In the genomic region with DNA sequence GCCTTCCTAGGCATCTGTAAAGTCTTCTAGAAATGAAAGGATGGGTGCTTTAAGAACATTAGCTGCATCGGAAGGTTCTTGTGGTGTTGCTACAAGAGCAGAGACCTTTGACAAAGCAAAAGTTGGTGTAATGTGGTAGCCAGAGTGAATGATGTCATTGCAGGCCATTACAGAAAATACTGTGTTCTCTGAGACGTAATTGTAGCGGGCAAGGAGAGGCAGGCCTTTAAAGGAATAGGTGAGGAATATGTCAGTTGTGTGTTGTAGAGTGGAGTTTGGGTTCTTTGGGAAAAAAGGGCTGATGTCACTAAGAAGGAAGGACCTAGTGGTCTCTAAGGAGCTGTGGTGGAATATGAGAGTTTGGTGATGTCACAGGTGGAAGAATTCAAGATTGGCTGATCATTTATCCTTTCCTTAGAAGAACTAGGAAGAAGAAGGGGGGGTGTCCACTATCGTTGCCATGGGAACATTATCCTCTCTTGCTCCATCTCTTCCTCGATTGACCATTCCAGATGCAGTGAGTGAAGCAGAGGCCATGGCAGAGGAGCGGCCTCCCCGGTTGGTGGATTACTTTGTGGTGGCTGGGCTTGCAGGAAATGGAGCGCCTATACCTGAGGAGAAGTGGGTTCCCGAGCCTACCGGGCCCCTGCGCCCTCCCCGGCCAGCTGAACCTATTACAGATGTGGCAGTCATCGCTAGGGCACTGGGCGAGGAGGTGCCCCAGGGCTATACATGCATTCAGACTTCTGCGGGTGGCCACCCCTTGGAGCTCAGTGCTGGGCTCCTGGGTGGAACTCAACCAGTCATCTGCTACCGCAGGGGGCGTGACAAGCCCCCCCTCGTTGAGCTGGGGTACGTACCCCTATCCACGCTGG, we compare ENCODE assay signal across 8 mouse cellular contexts. TPM values are rescaled to one million over a fixed set of nuclear protein-coding genes. Genes with fewer than 3 reads are reported as not detected.
DNase-seq lines count a peak whose midpoint lies in the region; ATAC-seq and TF ChIP-seq lines count a peak whose summit lies in the region.

No protein-coding gene starts in this region.

- no peaks in the 10 kb centered on the region for H3K27me3 ChIP-seq in megakaryocyte, embryonic 14.5 days (replicated peaks)
- H3K27me3 ChIP-seq in limb, embryonic 11.5 days (ENCODE audit: control insufficient read depth, insufficient read depth, low read length) = no peaks in the 10 kb centered on the region
- H3K27me3 ChIP-seq in thymus, adult 2 months (ENCODE audit: control insufficient read depth, insufficient read depth, low read length) = no peaks in the 10 kb centered on the region

- no peaks in the 10 kb centered on the region for H3K9me3 ChIP-seq in megakaryocyte, embryonic 14.5 days
- no peaks in the 10 kb centered on the region for H3K9me3 ChIP-seq in limb, embryonic 11.5 days (ENCODE audit: control insufficient read depth, low read length)

- peaks cover 76% of the 10 kb centered on the region for H3K36me3 ChIP-seq in megakaryocyte, embryonic 14.5 days (replicated peaks; ENCODE audit: low read length)
- peaks cover 5% of the 10 kb centered on the region for H3K36me3 ChIP-seq in limb, embryonic 11.5 days (ENCODE audit: control insufficient read depth, insufficient read depth, low read length)
- H3K36me3 ChIP-seq in thymus, adult 2 months (ENCODE audit: control insufficient read depth, insufficient read depth, low read length) = peaks cover 21% of the 10 kb centered on the region

- TF ChIP-seq POLR2A in thymus, adult 2 months (IDR thresholded peaks at IDR 0.05; ENCODE audit: control insufficient read depth, extremely low read depth, insufficient read depth, low read length, poor library complexity) = no peak

- peak overlapping the region; percentile 71; the same call in 1 of the 2 replicates for H3K4me2 ChIP-seq in limb, embryonic 11.5 days (ENCODE audit: low read depth, severe bottlenecking)

- 95% methylated on average over 20 of the region's 20 CpGs for WGBS in limb, embryonic 11.5 days
- 54% methylated on average over 20 of the region's 20 CpGs for WGBS in thymus, adult 2 months

- TF ChIP-seq CTCF in gastrocnemius, adult 2 months (IDR thresholded peaks at IDR 0.05) = no peak
- no peak for TF ChIP-seq CTCF in thymus, adult 2 months (IDR thresholded peaks at IDR 0.05; ENCODE audit: borderline replicate concordance, control insufficient read depth, extremely low read depth, insufficient read depth, low read length, poor library complexity)

- H3K4me3 ChIP-seq in gastrocnemius, adult 2 months = peak overlapping the region; percentile 98
- peak overlapping the region; percentile 95 for H3K4me3 ChIP-seq in megakaryocyte, embryonic 14.5 days (replicated peaks)
- H3K4me3 ChIP-seq in limb, embryonic 11.5 days (ENCODE audit: low read depth, low read length) = no peak overlapping the region
- peak overlapping the region; percentile 6; the same call in 1 of the 2 replicates for H3K4me3 ChIP-seq in thymus, adult 2 months (ENCODE audit: control insufficient read depth, insufficient read depth, low read length)

- intact Hi-C loops in gastrocnemius, adult 2 months (cut with DNase I) = loop anchor here (5.0 to 10.0 kb wide), 2 partner anchors 52 to 105 kb away; a partner anchor contains a TSS
- intact Hi-C loops in left cerebral cortex, postnatal 14 days (cut with DNase I) = loop anchor here (5.0 kb wide), 1 partner anchor 105 kb away; no protein-coding TSS in a partner anchor

- H3K27ac ChIP-seq in gastrocnemius, adult 2 months = peak overlapping the region; percentile 100
- H3K27ac ChIP-seq in limb, embryonic 11.5 days (replicated peaks; ENCODE audit: low read depth, low read length) = no peak overlapping the region
- no peak overlapping the region; the same call in 1 of the 2 replicates for H3K27ac ChIP-seq in thymus, adult 2 months (ENCODE audit: control insufficient read depth, insufficient read depth, low read length)

- ATAC-seq in megakaryocyte, adult 5-6 weeks (ENCODE audit: poor library complexity, severe bottlenecking) = no peak
- ATAC-seq in limb, embryonic 11.5 days (ENCODE audit: insufficient number of reproducible peaks, low FRiP score, low TSS enrichment, low read depth) = no peak

- no peak overlapping the region for H3K9ac ChIP-seq in limb, embryonic 11.5 days (ENCODE audit: low read length)

- no peak for DNase-seq in gastrocnemius, adult 2 months
- no peak for DNase-seq in gastrocnemius, postnatal 25 days
- DNase-seq in limb, embryonic 11.5 days (ENCODE audit: low spot score) = no peak
- DNase-seq in thymus, adult 2 months = peak; percentile 40
- no peak for DNase-seq in left cerebral cortex, postnatal 14 days (ENCODE audit: low spot score in 2 of 2)
- no peak for DNase-seq in layer of hippocampus, adult 9-10 months (ENCODE audit: low spot score)

- H3K4me1 ChIP-seq in megakaryocyte, embryonic 14.5 days = peaks cover 73% of the 10 kb centered on the region
- H3K4me1 ChIP-seq in limb, embryonic 11.5 days (ENCODE audit: control insufficient read depth, insufficient read depth, low read length) = 0 out of 2 replicates have a peak, but pooled peaks cover 8% of the 10 kb centered on the region
- peaks cover 12% of the 10 kb centered on the region for H3K4me1 ChIP-seq in thymus, adult 2 months (replicated peaks; ENCODE audit: control insufficient read depth, insufficient read depth, low read length)

RNA-seq across cellular contexts. Expression of a gene that starts 2.2 kb away (rescaled TPM):
- total RNA-seq in gastrocnemius, adult 2 months (2021) = 10 to 100 TPM; 82.2 to 84.2 TPM
- 10 to 100 TPM; 71.3 to 76.9 TPM for total RNA-seq in gastrocnemius, postnatal 25 days (2021)
- polyA plus RNA-seq in megakaryocyte, embryonic 14.5 days (2012; ENCODE audit: insufficient read depth, low replicate concordance) = 41.0 and 105 TPM in 2 replicates
- total RNA-seq in megakaryocyte, adult 5-6 weeks (2015) = 30.8 and 38.1 TPM in 2 replicates
- total RNA-seq in megakaryocyte, adult 5-6 weeks (2017) = 20.0 and 21.2 TPM in 2 replicates
- polyA plus RNA-seq in limb, embryonic 11.5 days (2014; fragmentation: Nextera tagmentation; extraction: Ambion mirVana) = 3.9 and 5.5 TPM in 2 replicates
- 163 and 182 TPM in 2 replicates for polyA plus RNA-seq in thymus, adult 2 months (2012; rRNA removed)
- 10 to 100 TPM; 28.2 to 29.4 TPM for total RNA-seq in left cerebral cortex, postnatal 14 days (2021)

RNA-seq across cellular contexts. Expression of a gene that starts 13.2 kb away (rescaled TPM):
- 10 to 100 TPM; 16.8 to 17.3 TPM for total RNA-seq in gastrocnemius, adult 2 months (2021)
- 10 to 100 TPM; 13.9 to 16.9 TPM for total RNA-seq in gastrocnemius, postnatal 25 days (2021)
- 53.7 and 79.0 TPM in 2 replicates for polyA plus RNA-seq in megakaryocyte, embryonic 14.5 days (2012; ENCODE audit: insufficient read depth, low replicate concordance)
- 48.1 and 49.5 TPM in 2 replicates for total RNA-seq in megakaryocyte, adult 5-6 weeks (2015)
- 11.3 and 19.4 TPM in 2 replicates for total RNA-seq in megakaryocyte, adult 5-6 weeks (2017)
- polyA plus RNA-seq in limb, embryonic 11.5 days (2014; fragmentation: Nextera tagmentation; extraction: Ambion mirVana) = 16.7 TPM in 2 replicates
- 151 and 161 TPM in 2 replicates for polyA plus RNA-seq in thymus, adult 2 months (2012; rRNA removed)
- 10 to 100 TPM; 30.5 to 31.6 TPM for total RNA-seq in left cerebral cortex, postnatal 14 days (2021)

RNA-seq across cellular contexts. Expression of a gene that starts 19.2 kb away (rescaled TPM):
- 10 to 100 TPM; 41.6 to 50.6 TPM for total RNA-seq in gastrocnemius, adult 2 months (2021)
- 10 to 100 TPM; 49.6 to 54.7 TPM for total RNA-seq in gastrocnemius, postnatal 25 days (2021)
- 14.4 and 22.8 TPM in 2 replicates for polyA plus RNA-seq in megakaryocyte, embryonic 14.5 days (2012; ENCODE audit: insufficient read depth, low replicate concordance)
- total RNA-seq in megakaryocyte, adult 5-6 weeks (2015) = 20.9 and 23.7 TPM in 2 replicates
- 38.3 and 44.1 TPM in 2 replicates for total RNA-seq in megakaryocyte, adult 5-6 weeks (2017)
- polyA plus RNA-seq in limb, embryonic 11.5 days (2014; fragmentation: Nextera tagmentation; extraction: Ambion mirVana) = 58.0 and 58.3 TPM in 2 replicates
- 68.5 and 69.2 TPM in 2 replicates for polyA plus RNA-seq in thymus, adult 2 months (2012; rRNA removed)
- total RNA-seq in left cerebral cortex, postnatal 14 days (2021) = 10 to 100 TPM; 50.5 to 51.9 TPM

RNA-seq across cellular contexts. Expression of a gene that starts 23.8 kb away (rescaled TPM):
- total RNA-seq in gastrocnemius, adult 2 months (2021) = not detected
- total RNA-seq in gastrocnemius, postnatal 25 days (2021) = under 1 TPM in 1 of 2 experiments, not detected in 1; 0.35 TPM
- 0.07 TPM in 1 of 2 replicates, not detected in the other for polyA plus RNA-seq in megakaryocyte, embryonic 14.5 days (2012; ENCODE audit: insufficient read depth, low replicate concordance)
- 0.67 TPM in 1 of 2 replicates, not detected in the other for total RNA-seq in megakaryocyte, adult 5-6 weeks (2015)
- total RNA-seq in megakaryocyte, adult 5-6 weeks (2017) = 0.37 TPM in 1 of 2 replicates, not detected in the other
- polyA plus RNA-seq in limb, embryonic 11.5 days (2014; fragmentation: Nextera tagmentation; extraction: Ambion mirVana) = 11.0 and 11.3 TPM in 2 replicates
- 0.94 and 1.3 TPM in 2 replicates for polyA plus RNA-seq in thymus, adult 2 months (2012; rRNA removed)
- under 1 TPM in 1 of 2 experiments, not detected in 1; 0.23 TPM for total RNA-seq in left cerebral cortex, postnatal 14 days (2021)

RNA-seq across cellular contexts. Expression of a gene that starts 25.8 kb away (rescaled TPM):
- total RNA-seq in gastrocnemius, adult 2 months (2021) = 10 to 100 TPM; 50.2 to 53.9 TPM
- total RNA-seq in gastrocnemius, postnatal 25 days (2021) = 10 to 100 TPM; 37.2 to 40.0 TPM
- 2.8 and 3.2 TPM in 2 replicates for polyA plus RNA-seq in megakaryocyte, embryonic 14.5 days (2012; ENCODE audit: insufficient read depth, low replicate concordance)
- total RNA-seq in megakaryocyte, adult 5-6 weeks (2015) = 91.6 and 110 TPM in 2 replicates
- 25.3 and 33.5 TPM in 2 replicates for total RNA-seq in megakaryocyte, adult 5-6 weeks (2017)
- 16.2 and 18.9 TPM in 2 replicates for polyA plus RNA-seq in limb, embryonic 11.5 days (2014; fragmentation: Nextera tagmentation; extraction: Ambion mirVana)
- 69.8 and 77.6 TPM in 2 replicates for polyA plus RNA-seq in thymus, adult 2 months (2012; rRNA removed)
- 10 to 100 TPM; 89.0 to 96.0 TPM for total RNA-seq in left cerebral cortex, postnatal 14 days (2021)
